Mouse (Mus musculus): Measurements from ENCODE around the gene Cdk6. TPM values are rescaled to one million over a fixed set of nuclear protein-coding genes. Genes with fewer than 3 reads are reported as not detected.

Cdk6 gene
- total and polyA plus RNA-seq, 3 experiments = 40.4 to 171 (median 50.8) TPM

- Histone ChIP-seq H3K27ac (ENCODE audit: insufficient read depth, low read depth) (peak overlapping the region; percentile 100), H3K4me1 (ENCODE audit: control insufficient read depth in 1 of 2, insufficient read depth in 2 of 2) (peaks cover 41 to 95% of the 10 kb centered on the region in 2 experiments), H3K79me2 (replicated peaks; ENCODE audit: control insufficient read depth, extremely low read depth, insufficient read depth, poor library complexity, severe bottlenecking) (peaks cover 51% of the 10 kb centered on the region), H3K36me3 (replicated peaks in 1 of 2; ENCODE audit: control insufficient read depth in 1 of 2, insufficient read depth in 1 of 2, low read length in 1 of 2) (peaks cover 10 to 38% of the 10 kb centered on the region in 2 experiments), H3K9me3 (replicated peaks; ENCODE audit: low read length) (peaks cover 2% of the 10 kb centered on the region), H3K9ac (ENCODE audit: insufficient read depth, low read depth) (peak overlapping the region; percentile 18), H3K27me3 (replicated peaks) (no peaks in the 10 kb centered on the region), H3K4me3 (replicated peaks in 1 of 3; ENCODE audit: low read depth in 2 of 3, low read length in 2 of 3, poor library complexity in 1 of 3) (peak overlapping the region in 2 of 3 experiments; percentile 30 to 51), H3K4me2 (ENCODE audit: insufficient read depth, low read depth, poor library complexity, severe bottlenecking) (peak overlapping the region; percentile 79)
- TF ChIP-seq ZKSCAN1 (IDR thresholded peaks at IDR 0.05; ENCODE audit: borderline replicate concordance, low read depth, low read length) (no peak), ZC3H11A (IDR thresholded peaks at IDR 0.05; ENCODE audit: low read depth, low read length) (no peak), IRF4 (IDR thresholded peaks at IDR 0.05; ENCODE audit: low read depth, low read length) (peak; percentile 7; the same call in 1 of the 2 replicates), ETS1 (conservative IDR thresholded peaks at IDR 0.05; ENCODE audit: low read depth, low read length) (0 out of 2 replicates have a peak, but pooled peaks have one; percentile 43), BHLHE40 (IDR thresholded peaks at IDR 0.05; ENCODE audit: low read depth, low read length) (peak; percentile 27; the same call in 1 of the 2 replicates), MYC (IDR thresholded peaks at IDR 0.05; ENCODE audit: low read depth, low read length) (no peak; the same call in 1 of the 2 replicates), SIN3A (IDR thresholded peaks at IDR 0.05; ENCODE audit: low read length) (no peak), JUN (IDR thresholded peaks at IDR 0.05; ENCODE audit: insufficient read depth, low read depth, low read length) (no peak), POLR2A (IDR thresholded peaks at IDR 0.05; ENCODE audit: low read depth, low read length) (peak; percentile 53), NRF1 (IDR thresholded peaks at IDR 0.05; ENCODE audit: low read depth, low read length) (no peak)
- in situ Hi-C loops (cut with MboI; ENCODE audit: low pct_ligation_motif_present, low pct_unique_long_range_greater_than_20kb, low sequenced_read_pairs) = loop anchor here (10.0 kb wide), 1 partner anchor 149 kb away; the partner anchor contains the start of gene Cdk6
- DNase-seq (ENCODE audit: extremely low read depth) = peak; percentile 87
- dilution Hi-C loops (cut with MboI; ENCODE audit: extremely low pct_ligation_motif_present, extremely low pct_unique_long_range_greater_than_20kb, low sequenced_read_pairs) = no loop called here
Measured at GRCm38 (mm10) chr5:3493968-3494367, 152.7 kb downstream of the Cdk6 start.

DNA sequence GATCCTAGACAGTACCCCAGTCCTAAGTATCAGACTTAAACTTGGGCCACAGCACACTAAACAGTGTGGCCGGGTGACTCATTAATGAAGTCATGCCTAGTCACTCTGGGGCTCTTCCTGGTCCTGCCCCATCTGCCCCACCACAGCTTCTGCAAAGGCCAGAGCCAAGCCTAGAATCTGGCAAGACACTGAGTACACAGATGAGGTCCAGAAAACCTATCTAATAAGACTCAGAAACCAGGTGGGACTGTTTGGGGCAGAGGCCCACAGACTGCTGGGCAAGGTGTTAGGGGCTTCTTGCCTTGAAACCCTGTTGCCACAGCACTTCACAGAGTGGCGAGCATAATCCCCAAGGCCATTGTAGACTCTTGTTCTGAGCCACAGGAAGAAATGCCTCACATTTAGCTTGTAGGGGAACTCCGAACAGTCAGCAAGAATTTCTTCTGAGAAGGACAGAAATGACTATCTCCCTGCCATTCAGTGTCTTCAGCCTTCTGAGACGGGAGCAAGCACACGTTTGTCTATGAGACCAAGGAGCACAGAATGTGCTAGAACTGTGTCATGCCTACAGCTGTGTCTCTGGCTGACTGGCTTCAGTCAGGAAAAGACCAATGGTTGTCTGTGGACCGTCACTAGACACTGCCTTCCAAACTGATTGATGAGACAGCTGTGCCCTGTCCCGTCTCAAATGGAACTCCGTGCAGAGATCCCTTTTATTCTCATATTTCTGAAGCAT is 153.3 kb downstream of the Cdk6 start:
- peak overlapping the region; percentile 100 for H3K27ac ChIP-seq (ENCODE audit: insufficient read depth, low read depth)
- H3K4me3 ChIP-seq (replicated peaks in 1 of 3; ENCODE audit: low read depth in 2 of 3, low read length in 2 of 3, poor library complexity in 1 of 3) = no peak overlapping the region
- peaks cover 8 to 31% of the 10 kb centered on the region in 2 experiments for H3K36me3 ChIP-seq (replicated peaks in 1 of 2; ENCODE audit: control insufficient read depth in 1 of 2, insufficient read depth in 1 of 2, low read length in 1 of 2)
- no peaks in the 10 kb centered on the region for H3K9me3 ChIP-seq (replicated peaks; ENCODE audit: low read length)
- peak overlapping the region; percentile 79 for H3K4me2 ChIP-seq (ENCODE audit: insufficient read depth, low read depth, poor library complexity, severe bottlenecking)
- H3K27me3 ChIP-seq (replicated peaks) = no peaks in the 10 kb centered on the region
- in situ Hi-C loops (cut with MboI; ENCODE audit: low pct_ligation_motif_present, low pct_unique_long_range_greater_than_20kb, low sequenced_read_pairs) = loop anchor here (10.0 kb wide), 1 partner anchor 150 kb away; the partner anchor contains the start of gene Cdk6
- peaks cover 39 to 95% of the 10 kb centered on the region in 2 experiments for H3K4me1 ChIP-seq (ENCODE audit: control insufficient read depth in 1 of 2, insufficient read depth in 2 of 2)
- peaks cover 51% of the 10 kb centered on the region for H3K79me2 ChIP-seq (replicated peaks; ENCODE audit: control insufficient read depth, extremely low read depth, insufficient read depth, poor library complexity, severe bottlenecking)
- H3K9ac ChIP-seq (ENCODE audit: insufficient read depth, low read depth) = peak overlapping the region; percentile 69
- dilution Hi-C loops (cut with MboI; ENCODE audit: extremely low pct_ligation_motif_present, extremely low pct_unique_long_range_greater_than_20kb, low sequenced_read_pairs) = no loop called here
- DNase-seq (ENCODE audit: extremely low read depth) = peak; percentile 95
- TF ChIP-seq TBP (conservative IDR thresholded peaks at IDR 0.05; ENCODE audit: low read depth, low read length) (peak; percentile 84), USF2 (conservative IDR thresholded peaks at IDR 0.05; ENCODE audit: low read depth, low read length) (no peak), CTCF (conservative IDR thresholded peaks at IDR 0.05 in 1 of 2, IDR thresholded peaks at IDR 0.05 in 1 of 2; ENCODE audit: low read depth in 2 of 2, low read length in 2 of 2) (no peak), RAD21 (IDR thresholded peaks at IDR 0.05; ENCODE audit: low read depth, low read length) (no peak), E2F4 (IDR thresholded peaks at IDR 0.05; ENCODE audit: insufficient replicate concordance, low read depth, low read length) (no peak), ZC3H11A (IDR thresholded peaks at IDR 0.05; ENCODE audit: low read depth, low read length) (no peak), RCOR1 (conservative IDR thresholded peaks at IDR 0.05; ENCODE audit: low read depth, low read length) (peak; percentile 95), SIN3A (IDR thresholded peaks at IDR 0.05; ENCODE audit: low read length) (peak; percentile 87), PAX5 (IDR thresholded peaks at IDR 0.05; ENCODE audit: low read length) (no peak), ELF1 (IDR thresholded peaks at IDR 0.05; ENCODE audit: low read depth, low read length) (peak; percentile 86), BHLHE40 (IDR thresholded peaks at IDR 0.05; ENCODE audit: low read depth, low read length) (peak; percentile 97), SMC3 (IDR thresholded peaks at IDR 0.05; ENCODE audit: low read depth, low read length) (no peak), POLR2A (IDR thresholded peaks at IDR 0.05; ENCODE audit: low read depth, low read length) (peak; percentile 50; the same call in 1 of the 2 replicates), MAX (IDR thresholded peaks at IDR 0.05; ENCODE audit: low read length) (peak; percentile 76), JUN (IDR thresholded peaks at IDR 0.05; ENCODE audit: insufficient read depth, low read depth, low read length) (peak; percentile 87), GABPA (IDR thresholded peaks at IDR 0.05; ENCODE audit: insufficient replicate concordance, low read depth, low read length) (no peak), NRF1 (IDR thresholded peaks at IDR 0.05; ENCODE audit: low read depth, low read length) (no peak), ZMIZ1 (IDR thresholded peaks at IDR 0.05; ENCODE audit: low read depth, low read length) (no peak), MYC (IDR thresholded peaks at IDR 0.05; ENCODE audit: low read depth, low read length) (peak; percentile 84), EP300 (IDR thresholded peaks at IDR 0.05; ENCODE audit: low read length) (peak; percentile 94), UBTF (IDR thresholded peaks at IDR 0.05; ENCODE audit: low read depth, low read length) (peak; percentile 74), MAZ (IDR thresholded peaks at IDR 0.05; ENCODE audit: low read depth, low read length) (0 out of 2 replicates have a peak, but pooled peaks have one; percentile 58), MXI1 (IDR thresholded peaks at IDR 0.05; ENCODE audit: low read depth, low read length) (peak; percentile 77), KAT2A (IDR thresholded peaks at IDR 0.05; ENCODE audit: insufficient replicate concordance, low read length) (no peak), JUND (conservative IDR thresholded peaks at IDR 0.05; ENCODE audit: low read depth, low read length) (peak; percentile 91), CHD1 (IDR thresholded peaks at IDR 0.05; ENCODE audit: low read depth, low read length) (peak; percentile 82), ETS1 (conservative IDR thresholded peaks at IDR 0.05; ENCODE audit: low read depth, low read length) (peak; percentile 96)

Data from CH12.LX (cell line).